Comparison of ENCODE assay signal across 8 mouse cellular contexts in the genomic region with DNA sequence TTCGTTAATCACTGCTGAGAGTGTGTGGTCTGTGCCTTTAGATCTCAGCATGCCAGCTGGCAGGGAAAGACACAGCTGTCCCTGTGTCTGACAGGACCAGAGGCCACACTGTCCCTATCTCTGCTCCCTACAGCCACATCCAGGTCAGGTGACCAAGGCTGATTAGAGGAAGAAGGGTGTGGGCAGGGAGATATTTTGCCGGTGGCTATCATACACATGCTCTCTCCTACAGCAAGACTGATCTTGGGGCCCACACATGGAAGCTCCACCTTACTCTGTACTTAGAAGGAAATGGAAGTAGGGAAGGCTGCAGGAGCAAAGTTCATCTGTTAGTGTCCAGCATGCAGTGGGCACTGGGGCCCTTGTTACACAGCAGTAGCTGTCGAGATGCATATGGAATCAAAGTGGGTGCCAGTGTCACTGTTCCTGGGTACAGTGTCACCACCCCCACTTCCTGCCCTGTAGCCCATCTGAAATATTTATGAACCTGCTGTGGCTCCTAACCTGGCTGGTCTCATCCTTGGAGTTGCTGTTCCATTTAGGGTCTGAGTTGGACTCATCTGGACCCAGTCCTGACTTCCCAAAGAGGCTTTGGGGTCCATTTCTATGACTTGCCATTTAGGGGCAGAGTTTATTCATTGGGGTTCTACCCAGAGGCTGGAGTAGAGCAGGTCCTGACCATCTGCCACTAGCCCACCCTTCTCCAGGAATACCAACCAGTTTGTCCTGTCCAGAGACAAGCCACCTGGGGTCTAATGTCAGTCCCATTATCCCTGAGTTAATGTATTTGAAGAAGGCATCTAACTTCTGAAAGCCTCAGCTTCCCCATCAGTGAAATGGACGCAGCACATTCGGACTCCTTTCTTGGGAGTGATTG. TPM values are rescaled to one million over a fixed set of nuclear protein-coding genes. Genes with fewer than 3 reads are reported as not detected.
DNase-seq lines count a peak whose midpoint lies in the region; ATAC-seq lines count a peak whose summit lies in the region.
"Had no signal": no experiment of that assay in that cellular context is flagged by ENCODE, and none has a peak within 500 bp of the region (broad histone marks: within the 10 kb centered on the region; RNA-seq: fewer than 3 reads in every experiment).

No protein-coding gene starts in this region.

- H3K4me1 ChIP-seq in midbrain, embryonic 10.5 days = peaks cover 22% of the 10 kb centered on the region
- H3K4me1 ChIP-seq in midbrain, embryonic 14.5 days (ENCODE audit: control insufficient read depth, insufficient read depth, low read length) = no peaks in the 10 kb centered on the region
- peaks cover 41% of the 10 kb centered on the region for H3K4me1 ChIP-seq in liver, embryonic 16.5 days (ENCODE audit: control insufficient read depth, low read depth, low read length)
- H3K4me1 ChIP-seq: neural tube, embryonic 13.5 days had no signal

- H3K27ac ChIP-seq in midbrain, embryonic 10.5 days (replicated peaks) = peak overlapping the region; percentile 29; the same call in 1 of the 2 replicates
- H3K27ac ChIP-seq in midbrain, embryonic 14.5 days (replicated peaks; ENCODE audit: low read depth, low read length) = no peak overlapping the region
- H3K27ac ChIP-seq in liver, embryonic 16.5 days (ENCODE audit: low read length) = peak overlapping the region; percentile 87
- H3K27ac ChIP-seq: neural tube, embryonic 13.5 days had no signal

- H3K9me3 ChIP-seq in midbrain, embryonic 10.5 days (replicated peaks) = no peaks in the 10 kb centered on the region
- H3K9me3 ChIP-seq in midbrain, embryonic 14.5 days (ENCODE audit: control insufficient read depth, low read length) = no peaks in the 10 kb centered on the region
- no peaks in the 10 kb centered on the region for H3K9me3 ChIP-seq in liver, embryonic 16.5 days (replicated peaks; ENCODE audit: control insufficient read depth, low read length)
- H3K9me3 ChIP-seq: neural tube, embryonic 13.5 days had no signal

- H3K9ac ChIP-seq in midbrain, embryonic 14.5 days (replicated peaks; ENCODE audit: low read length) = no peak overlapping the region
- peak overlapping the region; percentile 58 for H3K9ac ChIP-seq in liver, embryonic 16.5 days (ENCODE audit: low read depth, low read length)
- H3K9ac ChIP-seq: neural tube, embryonic 13.5 days had no signal

- intact Hi-C loops in gastrocnemius, postnatal 36 days (cut with DNase I) = no loop called here

- no peak overlapping the region for H3K4me2 ChIP-seq in midbrain, embryonic 14.5 days (ENCODE audit: low read length)
- H3K4me2 ChIP-seq in liver, embryonic 16.5 days (ENCODE audit: low read depth, low read length) = peak overlapping the region; percentile 67
- H3K4me2 ChIP-seq: neural tube, embryonic 13.5 days had no signal

- H3K36me3 ChIP-seq in midbrain, embryonic 10.5 days = no peaks in the 10 kb centered on the region
- H3K36me3 ChIP-seq in midbrain, embryonic 14.5 days (ENCODE audit: control insufficient read depth, insufficient read depth, low read length) = no peaks in the 10 kb centered on the region
- H3K36me3 ChIP-seq in liver, embryonic 16.5 days (ENCODE audit: control insufficient read depth, insufficient read depth) = no peaks in the 10 kb centered on the region
- H3K36me3 ChIP-seq: neural tube, embryonic 13.5 days had no signal

- WGBS in midbrain, embryonic 10.5 days = 67% methylated on average over 5 of the region's 5 CpGs
- 61% methylated on average over 5 of the region's 5 CpGs for WGBS in midbrain, embryonic 14.5 days
- WGBS in liver, embryonic 16.5 days (ENCODE audit: insufficient replicate concordance) = 37% methylated on average over 5 of the region's 5 CpGs

- no peak for ATAC-seq in midbrain, embryonic 14.5 days (ENCODE audit: low FRiP score, low TSS enrichment)
- peak; percentile 99 for ATAC-seq in liver, embryonic 16.5 days (ENCODE audit: low read depth)

- no peaks in the 10 kb centered on the region for H3K27me3 ChIP-seq in midbrain, embryonic 10.5 days (ENCODE audit: low read depth, poor library complexity, severe bottlenecking)
- no peaks in the 10 kb centered on the region for H3K27me3 ChIP-seq in midbrain, embryonic 14.5 days (ENCODE audit: control insufficient read depth, insufficient read depth, low read length)
- H3K27me3 ChIP-seq in liver, embryonic 16.5 days (ENCODE audit: control insufficient read depth, insufficient read depth, low read depth, low read length) = peaks cover 5% of the 10 kb centered on the region
- H3K27me3 ChIP-seq: neural tube, embryonic 13.5 days had no signal

- H3K4me3 ChIP-seq in midbrain, embryonic 10.5 days = no peak overlapping the region
- no peak overlapping the region for H3K4me3 ChIP-seq in midbrain, embryonic 14.5 days (replicated peaks; ENCODE audit: low read depth, low read length)
- H3K4me3 ChIP-seq in liver, embryonic 16.5 days (ENCODE audit: low read depth, low read length) = peak overlapping the region; percentile 35
- H3K4me3 ChIP-seq: neural tube, embryonic 13.5 days had no signal

- DNase-seq in midbrain, embryonic 10.5 days (ENCODE audit: low spot score) = peak; percentile 36
- DNase-seq in midbrain, embryonic 14.5 days = no peak
- DNase-seq in embryo, embryonic 11 days = peak; percentile 8
- DNase-seq in thymus, postnatal 14 days = peak; percentile 44
- DNase-seq in gastrocnemius, postnatal 36 days = no peak
- DNase-seq in left cerebral cortex, adult 18-20 months (ENCODE audit: low spot score in 2 of 2) = no peak

RNA-seq across cellular contexts. Expression of a gene that starts 38.2 kb away (rescaled TPM):
- 269 and 305 TPM in 2 replicates for polyA plus RNA-seq in midbrain, embryonic 10.5 days (2016; fragmentation: Nextera tagmentation; extraction: Ambion mirVana)
- polyA plus RNA-seq in midbrain, embryonic 14.5 days (2014; fragmentation: Nextera tagmentation; extraction: Ambion mirVana) = 149 and 192 TPM in 2 replicates
- polyA plus RNA-seq in liver, embryonic 16.5 days (2015; fragmentation: Nextera tagmentation; extraction: Ambion mirVana) = 301 and 303 TPM in 2 replicates
- 100 to 1,000 TPM in 1 of 2 experiments, 10 to 100 TPM in 1; 99.8 to 111 TPM for total RNA-seq in gastrocnemius, postnatal 36 days (2021)
- 10 to 100 TPM; 65.8 to 77.7 TPM for total RNA-seq in left cerebral cortex, adult 18-20 months (2021)

Comparison
In these comparisons a context has a peak if more than half of its experiments do, and no peak if none do; other contexts are left out.
1. DNase-seq: peak in midbrain, embryonic 10.5 days (single experiment), embryo, embryonic 11 days (single experiment) and thymus, postnatal 14 days (single experiment); none in midbrain, embryonic 14.5 days (single experiment), gastrocnemius, postnatal 36 days (0 of 2) and left cerebral cortex, adult 18-20 months (0 of 2).